Mouse (Mus musculus) C2C12 (cell line): Measurements from ENCODE around the gene Slc44a2.

Source experiments
- CEBPB ChIP-seq: IDR thresholded peaks from one replicate; pipeline ENCODE4 v1.6.1; 2011; ENCODE audit warnings: low read depth, mild to moderate bottlenecking, control low read depth, moderate library complexity
- CTCF ChIP-seq: IDR thresholded peaks from one replicate; pipeline ENCODE4 v1.5.1; 2011; ENCODE audit not compliant: control insufficient read depth, insufficient read depth, insufficient read length
- FOSL1 ChIP-seq: IDR thresholded peaks from one replicate; pipeline ENCODE4 v1.8.0; 2011; ENCODE audit warnings: mild to moderate bottlenecking, low read length; ENCODE audit not compliant: poor library complexity, insufficient read depth, severe bottlenecking
- MAX ChIP-seq: IDR thresholded peaks from one replicate; pipeline ENCODE4 v1.6.1; 2011; ENCODE audit warnings: mild to moderate bottlenecking, control low read depth
- MYOD1 ChIP-seq: IDR thresholded peaks from one replicate; pipeline ENCODE4 v1.6.1; 2011; ENCODE audit warnings: low read depth; ENCODE audit not compliant: control insufficient read depth, insufficient read length
- MYOG ChIP-seq: IDR thresholded peaks from one replicate; pipeline ENCODE4 v1.6.1; 2011; ENCODE audit not compliant: control insufficient read depth, insufficient read length; ENCODE audit errors: extremely low read depth
- USF1 ChIP-seq: IDR thresholded peaks from one replicate; pipeline ENCODE4 v1.6.1; 2011; ENCODE audit warnings: low read depth, mild to moderate bottlenecking, control low read depth, moderate library complexity

DNA sequence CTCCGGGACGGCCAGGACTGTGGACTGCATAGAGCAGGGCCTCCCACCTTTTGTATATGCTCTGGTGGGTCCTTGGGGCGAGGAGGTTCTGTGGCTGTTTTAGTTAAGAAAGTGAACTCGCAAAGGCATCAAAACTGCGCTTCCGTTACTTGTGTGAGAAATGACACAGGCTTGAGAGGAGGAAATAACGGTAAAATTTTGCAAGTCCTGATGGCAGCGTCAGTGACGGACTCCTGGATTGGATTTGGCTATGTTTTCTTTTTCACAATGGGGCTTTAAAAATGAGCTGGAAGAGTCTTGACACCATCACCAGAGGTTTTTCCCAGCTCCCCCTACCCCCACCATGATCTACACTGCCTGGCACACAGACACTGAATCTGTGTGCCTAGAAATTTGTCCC lies 80.5 kb downstream of the Slc44a2 start:
- TF ChIP-seq CTCF (no peak), MYOD1 (no peak), MAX (no peak), FOSL1 (no peak), USF1 (no peak), MYOG (no peak), CEBPB (no peak)
